Mouse (Mus musculus) urinary bladder, postnatal 25 days (tissue): ENCODE results near the gene Lce1m.
"Not testable (repeated sequence)": the region's sequence is repeated elsewhere in the genome, so short reads cannot be mapped to it uniquely, and the experiment has no call there.

Source experiments
- DNase-seq: peaks from one replicate; pipeline ENCODE4 v3.0.0; 2022; ENCODE audit warnings: low spot score

The Lce1m gene

DNA sequence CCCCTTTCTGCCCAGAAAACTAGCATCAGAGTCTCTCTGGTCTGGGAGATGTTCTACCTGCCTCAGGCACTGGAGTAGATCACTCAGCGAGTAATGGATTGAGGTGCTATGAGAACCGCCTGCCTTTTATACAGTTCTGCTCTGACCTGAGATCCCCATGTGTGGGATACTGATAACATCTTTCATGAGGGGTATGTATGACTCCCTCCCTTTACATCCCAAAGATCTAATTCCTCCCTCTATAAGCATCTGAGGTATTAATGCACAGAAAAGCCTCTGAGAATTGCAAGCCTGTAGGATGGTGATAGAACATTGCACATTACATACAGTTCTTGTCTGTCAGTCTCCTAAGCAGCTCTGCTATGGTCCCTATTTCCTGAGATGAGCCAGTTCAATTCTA lies at the start of gene Lce1m:
TSS of gene Lce1m (minus strand) at position 101 of the 400 bp plus-strand sequence.
- no peak for DNase-seq

DNA sequence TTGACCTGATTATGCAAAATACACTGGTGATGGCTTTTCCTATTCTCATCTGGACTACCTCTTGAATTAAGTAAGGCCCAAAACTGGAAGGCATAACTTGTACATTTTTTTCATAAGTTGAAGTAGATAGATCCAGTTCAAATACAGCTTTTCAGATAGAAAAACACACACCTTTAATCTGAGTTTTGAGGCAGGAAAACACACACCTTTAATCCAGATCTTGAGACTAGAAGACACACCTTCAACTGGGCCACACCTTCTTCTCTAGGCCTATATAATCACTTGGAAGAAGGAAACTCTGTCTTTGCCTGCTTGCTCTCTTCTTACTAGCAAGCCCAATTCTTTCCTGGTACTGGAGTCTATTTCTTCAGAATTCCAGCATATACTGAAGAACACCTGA lies 49.7 kb upstream of the Lce1m start, which contains the start of gene Gm4858:
TSS of gene Gm4858 (plus strand) at position 301 of the 400 bp plus-strand sequence.
- DNase-seq, result not testable (repeated sequence)

DNA sequence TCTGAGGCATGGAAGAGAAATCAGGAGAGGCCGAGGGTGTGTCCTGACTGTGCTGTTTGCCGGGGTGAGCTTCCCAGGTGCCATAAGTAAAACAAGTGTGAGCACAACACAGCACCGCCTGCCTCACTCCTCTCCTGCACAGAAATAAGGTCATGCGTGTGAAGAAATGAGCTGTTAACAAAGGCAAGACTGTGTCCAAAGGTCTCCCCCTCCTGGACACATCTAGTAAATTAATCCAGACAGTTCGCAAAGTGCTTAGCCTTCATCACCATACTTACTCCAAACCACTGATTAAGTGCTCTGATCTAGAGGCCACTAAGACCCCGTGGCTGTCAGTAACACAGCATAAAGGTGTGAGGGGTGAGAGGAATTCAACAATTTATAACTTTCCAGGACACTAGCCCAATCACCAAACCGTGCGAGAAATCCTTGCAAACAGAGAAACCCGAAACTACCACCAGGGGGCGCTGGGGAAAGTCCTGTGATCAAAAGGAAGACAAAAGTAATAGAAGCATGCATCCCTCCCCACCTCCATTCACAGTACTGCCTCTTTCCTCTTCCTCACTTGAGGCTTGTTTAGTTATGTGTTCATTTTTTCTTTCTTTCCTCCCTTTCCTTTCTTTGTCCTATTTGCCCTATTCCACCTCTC lies 34.1 kb upstream of the Lce1m start:
- DNase-seq, result no peak

DNA sequence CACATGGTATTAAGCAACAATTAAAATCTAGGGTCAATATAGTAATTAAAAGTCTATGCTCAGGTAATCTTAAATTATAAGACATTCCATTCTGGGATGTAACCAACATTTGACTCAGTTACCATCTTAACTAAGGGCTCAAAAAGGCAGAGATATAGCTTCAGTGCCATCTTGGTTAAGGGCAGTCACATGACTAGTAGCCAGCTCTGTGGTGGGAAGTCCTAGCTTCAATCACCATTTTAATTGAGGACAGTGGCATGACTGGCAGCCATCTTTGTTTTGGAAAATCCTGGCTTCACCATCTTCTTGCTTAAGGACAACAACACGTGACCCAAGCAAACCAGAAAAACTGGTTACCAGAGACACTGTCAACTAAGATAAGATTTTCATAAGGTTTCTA lies 31.3 kb upstream of the Lce1m start:
- DNase-seq, result no peak

DNA sequence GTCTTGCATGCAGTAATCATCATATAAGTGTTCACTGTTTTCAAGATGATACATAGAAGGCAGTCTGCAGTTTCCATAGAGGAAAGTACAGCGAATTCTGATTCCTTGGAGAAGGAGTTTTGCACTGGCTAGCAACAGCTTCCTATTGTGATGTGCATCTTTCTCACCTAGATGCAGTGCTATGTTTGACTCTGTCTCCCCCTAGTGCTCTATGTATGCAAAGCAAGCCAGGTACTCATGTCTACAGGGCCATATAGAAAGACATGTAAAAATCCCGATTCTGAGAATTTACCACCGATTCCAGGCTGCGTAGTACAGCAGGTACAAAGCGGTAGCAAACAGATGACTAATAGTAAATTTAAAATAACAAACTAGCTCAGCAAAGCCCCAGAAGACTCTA lies 12.6 kb upstream of the Lce1m start:
- no peak for DNase-seq

DNA sequence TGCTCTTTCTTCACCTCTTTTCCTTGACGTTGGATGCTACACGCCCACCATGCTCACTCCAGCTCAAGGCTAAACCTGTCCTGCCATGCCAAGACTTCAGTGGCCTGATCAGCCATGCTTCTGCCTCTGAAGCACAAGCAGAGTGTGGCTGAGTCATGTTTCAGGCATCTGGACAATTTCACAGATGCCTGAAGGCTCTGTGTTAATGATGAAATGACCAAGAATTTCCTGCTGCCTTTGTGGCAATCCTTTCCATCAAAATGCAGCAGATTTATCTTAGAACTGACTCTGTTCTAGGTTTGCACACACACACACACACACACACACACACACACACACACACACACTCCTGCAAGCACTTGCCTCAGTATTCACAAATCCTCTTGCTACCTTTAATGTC lies 6.6 kb upstream of the Lce1m start:
- peak; percentile 17 for DNase-seq

DNA sequence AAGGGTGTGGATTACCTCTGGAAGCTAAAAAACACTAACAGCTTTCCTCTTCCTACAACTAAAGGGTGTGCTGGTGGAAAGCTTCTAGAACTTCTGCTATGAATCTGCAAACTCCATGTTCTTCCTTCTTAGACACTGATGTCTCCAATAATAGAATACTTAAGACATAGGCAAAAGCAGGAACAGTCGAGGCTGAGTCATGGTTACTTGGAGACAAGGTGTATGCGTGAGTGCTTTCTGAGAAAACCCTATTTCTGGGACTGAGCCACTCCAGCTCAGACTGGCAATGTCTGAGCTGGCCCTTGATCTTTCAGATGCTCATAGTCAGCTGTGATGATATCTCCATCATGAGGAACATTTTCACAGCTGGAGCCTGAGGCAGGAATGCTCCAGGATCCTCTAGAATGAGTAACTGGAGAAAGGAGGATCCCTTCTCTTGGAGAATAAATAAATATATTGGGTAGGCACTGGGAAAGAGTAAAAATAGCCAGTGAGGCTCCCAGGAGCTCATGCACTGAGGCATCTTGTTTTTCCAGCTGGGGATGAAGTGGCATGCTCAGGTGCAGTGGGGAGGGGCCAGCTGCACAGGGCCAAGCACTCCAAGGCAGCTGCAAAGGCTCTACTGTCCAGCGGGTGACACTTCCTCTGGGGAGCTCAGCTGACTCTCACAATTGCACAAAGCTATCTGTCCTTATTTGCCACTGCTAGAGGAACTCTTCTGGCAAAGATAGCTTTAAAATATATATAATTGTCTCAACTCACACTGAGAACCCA lies 4.7 kb upstream of the Lce1m start:
- no peak for DNase-seq

DNA sequence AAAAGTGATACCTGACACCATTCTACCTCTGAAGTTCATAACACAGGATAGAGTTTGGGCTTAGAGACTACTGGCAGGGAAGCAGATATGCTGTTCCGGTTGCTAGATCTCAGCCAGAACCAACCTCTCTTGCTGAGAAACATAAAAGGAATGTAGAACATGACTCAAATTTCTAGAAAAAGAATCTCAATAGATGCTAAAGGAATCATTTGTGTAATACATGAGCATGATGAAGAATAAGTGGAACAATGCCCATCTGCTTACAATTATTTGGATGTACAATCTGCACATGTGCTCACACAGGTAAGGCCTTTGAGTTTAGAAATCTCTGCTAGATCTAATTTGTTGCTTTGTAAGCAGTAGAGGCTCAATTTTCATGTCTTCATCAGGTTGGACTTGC lies 2.3 kb upstream of the Lce1m start:
- no peak for DNase-seq

DNA sequence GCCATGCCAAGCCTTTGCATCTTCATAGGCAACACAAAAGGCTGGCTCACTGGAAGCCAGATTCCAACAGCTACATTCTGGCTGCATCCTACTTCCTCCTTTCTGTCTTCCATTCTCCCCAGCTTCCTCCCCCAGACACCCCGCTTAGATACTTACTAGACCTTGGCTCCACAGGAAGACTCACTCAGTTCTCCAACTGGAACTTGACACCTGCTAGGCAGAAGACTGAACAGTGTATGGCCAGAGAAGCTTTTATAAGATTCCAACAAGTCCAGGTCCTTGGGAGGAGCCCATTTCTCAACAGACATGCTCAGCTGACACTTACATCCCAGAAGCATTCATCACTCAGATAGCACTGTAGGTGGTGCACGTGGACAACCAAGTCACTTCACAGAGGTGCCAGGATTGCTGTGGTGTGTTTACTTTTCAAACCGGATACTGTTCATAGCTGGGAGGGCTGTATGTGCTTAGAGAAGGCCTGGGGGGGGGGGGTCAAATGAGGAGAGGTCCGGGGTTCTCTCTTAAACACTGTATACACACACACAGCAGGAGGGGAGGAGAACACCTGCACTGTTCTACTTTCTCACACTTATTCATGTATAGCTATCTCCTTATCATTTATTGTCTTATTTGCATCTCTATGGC lies 3.3 kb downstream of the Lce1m start, which contains the start of gene Crct1:
TSS of gene Crct1 (minus strand) at position 228 of the 645 bp plus-strand sequence.
- DNase-seq, result no peak

DNA sequence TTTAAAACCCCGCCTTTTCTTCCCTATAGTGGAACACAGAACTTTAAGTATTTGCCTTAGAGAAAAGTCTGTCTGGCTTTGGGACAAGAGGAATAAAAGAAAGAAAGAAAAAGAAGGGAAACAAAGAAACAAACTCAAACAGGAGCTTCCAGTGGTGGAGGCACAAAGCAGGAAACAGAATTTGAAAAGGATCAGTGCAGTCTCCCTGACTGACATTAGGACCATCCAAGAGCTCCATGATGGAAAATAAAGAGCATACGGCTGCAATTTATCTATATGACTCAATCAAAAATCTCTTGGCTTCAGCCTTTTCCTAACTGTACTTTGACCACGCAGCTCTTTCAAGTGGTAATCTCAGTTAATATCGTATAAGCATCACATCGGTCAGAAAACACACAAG lies 4.0 kb downstream of the Lce1m start:
- no peak for DNase-seq

DNA sequence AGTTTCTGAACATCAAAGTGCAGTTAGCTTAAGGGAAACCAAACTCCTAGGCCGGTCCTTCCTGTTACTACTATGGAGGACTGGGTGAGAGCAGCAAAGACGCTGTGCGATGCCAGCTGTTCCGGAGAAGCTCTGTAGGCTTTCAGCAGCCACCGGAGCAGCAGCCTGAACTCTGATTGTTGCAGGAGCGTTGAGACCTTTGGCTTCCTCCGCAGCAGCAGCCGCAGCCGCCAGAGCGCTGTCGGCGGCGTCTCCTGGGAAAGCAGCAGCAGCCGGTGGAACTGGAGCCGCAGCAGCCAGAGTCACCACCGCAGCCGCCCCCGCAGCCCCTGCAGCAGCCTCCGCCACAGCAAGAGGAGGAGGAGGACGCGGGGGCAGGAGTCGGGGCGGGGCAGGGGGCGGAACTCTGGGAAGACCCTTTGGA lies 4.5 kb downstream of the Lce1m start:
- peak; percentile 8 for DNase-seq

DNA sequence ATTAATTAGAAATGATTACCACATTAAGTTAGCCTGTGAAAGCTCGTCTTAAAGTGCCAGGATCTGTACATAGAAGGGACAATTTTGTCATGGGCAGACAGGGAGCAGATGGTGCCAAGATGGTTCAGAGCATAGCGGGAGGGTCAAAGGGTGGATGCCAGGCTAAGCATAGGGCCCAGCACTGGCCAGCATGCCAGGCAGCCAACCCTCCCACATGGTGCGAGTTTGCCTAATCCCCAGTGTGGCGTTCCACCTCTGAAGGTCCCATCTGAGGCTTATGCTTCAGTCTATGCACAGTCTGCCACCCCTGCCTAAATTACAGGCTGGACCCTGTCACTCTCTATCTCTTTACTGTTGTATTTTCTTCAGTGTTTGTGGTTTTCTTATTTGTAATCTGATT lies 16.0 kb downstream of the Lce1m start:
- DNase-seq, result no peak

DNA sequence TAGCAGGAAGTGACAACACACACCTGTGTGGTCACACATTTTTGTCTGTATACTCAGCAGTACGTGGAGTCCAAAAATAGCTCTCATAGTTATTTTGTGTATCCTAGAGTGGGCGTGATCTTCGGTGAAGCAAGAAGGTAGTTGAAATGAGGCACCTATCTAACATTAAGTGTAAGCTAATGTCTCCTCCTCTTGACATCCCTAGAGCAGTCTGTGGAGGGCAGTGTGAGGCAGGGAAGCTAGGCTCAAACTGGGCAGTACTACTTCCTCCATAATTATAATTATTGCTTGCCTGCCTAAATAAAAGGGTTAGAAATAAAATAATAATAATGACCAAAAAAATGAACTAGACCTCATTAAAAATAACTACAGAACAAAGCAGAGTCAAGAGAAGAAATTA lies 18.2 kb downstream of the Lce1m start:
- DNase-seq, result no peak

DNA sequence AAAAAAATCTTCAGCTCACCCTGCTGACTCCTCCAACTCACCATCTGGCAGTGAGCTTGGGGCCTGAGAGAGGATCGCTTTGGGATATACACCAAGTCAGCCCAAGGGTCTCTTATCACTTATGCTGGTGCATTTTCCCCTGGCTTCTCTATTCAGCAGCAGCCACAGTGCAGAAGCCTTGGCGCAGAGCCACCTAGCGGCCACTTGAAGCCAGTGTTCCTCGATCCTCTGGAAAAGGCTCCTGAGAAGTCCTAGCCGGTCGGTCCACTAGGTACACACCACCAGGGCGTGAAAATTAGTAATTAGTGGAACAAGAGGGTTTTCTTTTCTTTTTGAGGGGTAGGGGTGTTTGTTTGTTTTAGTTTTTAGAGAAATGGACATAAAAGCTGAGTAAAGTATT lies 20.2 kb downstream of the Lce1m start:
- DNase-seq, result peak; percentile 65

DNA sequence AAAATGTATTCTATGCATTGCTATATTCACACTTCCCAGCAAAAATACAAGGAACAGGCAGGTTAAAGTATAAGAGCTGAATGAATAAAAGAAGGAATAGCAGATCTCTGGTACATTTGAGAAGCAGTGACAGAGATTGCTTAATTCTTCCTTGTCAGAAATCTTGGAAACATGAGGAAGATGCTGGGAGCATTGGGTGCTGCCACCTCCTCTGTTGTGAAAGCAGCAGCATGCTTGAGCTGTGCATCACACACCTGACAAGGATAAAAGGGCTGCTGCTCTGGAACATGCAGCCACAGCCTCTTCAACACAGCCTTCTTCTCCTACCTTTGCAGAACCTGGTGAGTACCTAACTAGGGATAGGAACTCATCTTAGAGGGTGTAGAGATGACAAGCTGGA lies 26.9 kb downstream of the Lce1m start, which contains the start of gene Lce3f:
TSS of gene Lce3f (plus strand) at position 301 of the 400 bp plus-strand sequence.
- no peak for DNase-seq

DNA sequence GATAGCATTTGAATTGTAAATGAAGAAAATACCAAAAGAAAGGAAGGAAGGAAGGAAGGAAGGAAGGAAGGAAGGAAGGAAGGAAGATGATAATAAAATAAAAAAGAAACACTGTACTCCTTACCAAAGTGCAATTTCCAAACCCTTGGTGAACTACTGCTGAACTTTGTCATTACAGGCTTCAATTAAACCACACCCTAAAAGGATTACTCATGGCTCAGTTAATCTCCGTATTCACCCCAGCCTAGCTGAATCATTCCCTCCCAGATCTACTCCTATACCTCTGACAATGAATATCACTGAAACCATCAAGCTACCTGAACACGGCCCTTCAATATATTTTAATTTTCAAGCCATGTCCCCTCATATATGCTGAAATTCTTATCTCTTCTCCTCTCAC lies 40.4 kb downstream of the Lce1m start:
- no peak for DNase-seq
